Mouse (Mus musculus): ENCODE results near the gene Sspo. TPM values are rescaled to one million over a fixed set of nuclear protein-coding genes. Genes with fewer than 3 reads are reported as not detected.
A peak's percentile ranks its signal among the peaks of the same experiment; 100 is the strongest.

Sspo gene
- total RNA-seq, 4 experiments from 2014 or later, result 0.39 to 2.1 (median 1.2) TPM

- DNase-seq (ENCODE audit: low spot score in 2 of 2), result no peak
Observed at GRCm38 (mm10) chr6:48435706-48436349, 12.2 kb upstream of the Sspo start.

DNA sequence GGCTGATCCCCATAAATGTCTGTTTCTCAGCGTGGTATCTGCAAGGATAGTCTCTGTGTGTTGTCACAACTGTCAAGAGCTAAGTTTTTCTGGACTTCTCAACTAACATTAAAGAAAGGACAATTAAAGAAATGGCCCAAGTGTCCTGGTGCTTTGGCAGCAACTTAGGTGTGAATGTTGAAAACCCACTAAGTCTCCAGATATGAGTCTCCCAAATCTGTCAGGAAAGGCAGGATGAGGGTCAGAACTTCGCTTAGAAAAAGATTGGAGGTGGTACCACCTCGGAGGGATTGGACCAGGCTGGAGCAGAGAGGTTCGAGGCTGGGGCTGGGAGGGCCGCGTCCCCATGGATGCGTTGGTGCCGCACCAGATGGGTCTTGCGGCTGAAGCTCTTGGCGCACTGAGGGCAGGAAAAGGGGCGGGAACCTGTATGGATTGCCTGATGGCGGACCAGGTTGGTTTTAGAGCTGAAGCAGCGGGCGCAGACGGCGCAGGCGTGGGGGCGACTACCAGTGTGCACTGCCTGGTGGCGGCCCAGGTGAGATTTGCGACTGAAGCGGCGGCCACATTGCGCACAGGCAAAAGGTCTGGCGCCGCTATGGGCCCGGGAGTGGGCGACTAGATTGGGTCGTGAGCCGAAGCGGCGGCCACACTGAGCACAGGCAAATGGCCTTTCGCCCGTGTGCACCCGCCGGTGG, 10.2 kb upstream of the Sspo start:
- no peak for DNase-seq (ENCODE audit: low spot score in 2 of 2)

DNA sequence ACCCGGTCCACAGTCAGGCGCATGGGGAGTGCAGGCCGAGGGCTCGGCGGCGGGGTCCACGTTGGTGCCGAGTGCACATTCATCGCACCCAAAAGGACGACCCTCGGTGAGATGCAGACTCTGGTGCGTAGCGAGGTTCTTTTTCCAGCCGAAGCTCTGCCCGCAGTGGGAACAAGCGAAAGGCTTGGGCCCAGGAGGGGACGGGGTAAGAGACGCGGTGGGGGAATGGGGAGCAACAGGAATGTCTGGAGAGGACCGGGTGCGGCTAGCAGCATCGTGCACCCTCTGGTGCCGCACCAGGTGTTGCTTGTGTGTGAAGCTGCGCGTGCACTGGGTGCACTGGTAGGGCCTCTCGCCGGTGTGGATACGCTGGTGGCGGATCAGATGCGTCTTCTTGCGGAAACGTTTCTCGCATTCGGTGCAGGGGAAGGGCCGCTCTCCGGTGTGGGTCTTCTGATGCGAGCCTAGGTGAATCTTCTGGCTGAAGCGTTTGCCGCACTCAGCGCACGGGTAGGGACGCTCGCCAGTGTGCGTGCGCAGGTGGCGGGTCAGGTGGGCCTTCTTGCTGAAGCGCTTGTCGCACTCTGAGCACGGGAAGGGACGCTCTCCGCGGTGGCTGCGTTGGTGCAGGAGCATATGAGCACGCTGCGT, 9.4 kb upstream of the Sspo start:
- DNase-seq (ENCODE audit: low spot score in 2 of 2), result no peak

GRCm38 (mm10) chr6:48439654-48440053, 8.4 kb upstream of the Sspo start:
- no peak for DNase-seq (ENCODE audit: low spot score in 2 of 2)

DNA sequence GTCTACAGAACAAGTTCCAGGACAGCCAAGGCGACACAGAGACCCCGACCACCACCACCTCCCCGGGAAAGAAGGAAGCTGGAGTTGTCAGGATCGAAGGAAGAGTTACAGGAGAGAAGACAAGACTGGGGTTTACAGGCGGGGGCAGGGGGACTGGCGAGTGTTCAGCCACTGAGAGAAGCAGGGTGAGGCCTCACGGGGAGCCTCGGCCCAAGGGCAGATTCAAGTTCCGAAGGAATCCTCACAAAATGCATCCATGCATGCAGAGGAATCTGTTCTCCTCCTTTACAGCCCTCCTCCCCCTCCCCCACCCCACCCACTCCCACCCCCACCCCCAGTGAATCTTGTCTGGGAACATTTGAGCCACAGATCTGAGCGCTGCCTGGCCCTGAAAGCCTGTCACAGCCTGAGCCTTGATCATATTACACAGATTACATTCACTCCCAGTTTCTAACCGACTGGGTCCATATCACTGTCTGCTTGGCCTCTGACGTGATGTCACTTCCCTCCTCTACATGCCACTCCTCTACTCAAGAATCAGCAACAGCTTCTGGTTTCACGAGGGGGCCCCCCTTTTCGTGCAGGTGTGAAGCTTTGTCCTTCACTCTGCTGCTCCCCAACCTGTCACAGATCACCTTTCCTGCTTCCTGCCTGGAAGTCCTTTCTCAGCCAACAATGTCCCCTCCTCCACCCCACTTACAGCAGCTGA, 7.6 kb upstream of the Sspo start:
- DNase-seq (ENCODE audit: low spot score in 2 of 2), result no peak

GRCm38 (mm10) chr6:48443592-48444309, 4.3 kb upstream of the Sspo start:
- DNase-seq (ENCODE audit: low spot score in 2 of 2), result peak; percentile 85 to 91

DNA sequence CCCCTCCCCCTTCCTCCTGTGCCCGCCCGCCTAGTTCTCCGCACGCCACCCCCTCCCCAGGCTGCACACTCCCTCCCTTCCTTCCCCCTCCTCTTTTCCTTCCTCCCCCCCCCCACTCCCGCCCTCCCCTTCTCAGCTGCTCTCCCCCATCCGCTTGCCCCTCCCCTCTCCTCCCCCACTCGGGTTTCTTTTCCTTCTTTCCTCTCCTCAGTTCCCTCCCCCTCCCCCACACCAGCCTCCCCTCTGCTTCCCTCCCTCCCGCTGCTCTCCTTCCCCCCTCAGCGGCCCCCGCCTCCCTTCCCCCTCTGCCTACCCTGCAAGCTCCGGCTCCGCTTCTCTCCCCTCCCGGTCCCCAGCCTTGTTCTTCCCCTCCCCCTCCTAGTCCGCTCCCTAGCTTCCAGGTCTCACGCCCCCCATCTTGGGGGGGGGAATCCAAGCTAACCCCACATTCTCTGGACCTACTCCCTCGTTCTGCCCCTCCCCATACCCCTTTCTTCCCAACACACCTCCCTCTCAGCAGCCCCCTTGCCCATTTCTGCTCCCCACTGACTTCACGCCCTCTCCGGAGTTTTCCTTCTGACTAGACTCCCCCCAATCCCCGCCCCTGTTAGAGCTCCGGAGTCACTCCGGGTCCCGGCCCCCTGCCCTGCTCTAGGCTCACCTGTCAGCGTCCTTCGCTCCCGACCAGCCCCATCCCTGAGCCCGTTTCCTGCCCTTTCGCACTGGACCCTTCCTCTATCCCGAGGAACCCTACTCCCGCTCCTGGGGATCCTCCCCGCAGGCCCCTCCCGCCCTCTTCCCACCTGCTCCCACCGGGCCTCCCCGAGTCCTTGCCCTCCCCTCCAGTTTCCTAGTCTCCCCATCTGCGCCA, 3.5 kb upstream of the Sspo start:
- DNase-seq (ENCODE audit: low spot score in 2 of 2), result peak in 1 of 2 experiments; percentile 62

DNA sequence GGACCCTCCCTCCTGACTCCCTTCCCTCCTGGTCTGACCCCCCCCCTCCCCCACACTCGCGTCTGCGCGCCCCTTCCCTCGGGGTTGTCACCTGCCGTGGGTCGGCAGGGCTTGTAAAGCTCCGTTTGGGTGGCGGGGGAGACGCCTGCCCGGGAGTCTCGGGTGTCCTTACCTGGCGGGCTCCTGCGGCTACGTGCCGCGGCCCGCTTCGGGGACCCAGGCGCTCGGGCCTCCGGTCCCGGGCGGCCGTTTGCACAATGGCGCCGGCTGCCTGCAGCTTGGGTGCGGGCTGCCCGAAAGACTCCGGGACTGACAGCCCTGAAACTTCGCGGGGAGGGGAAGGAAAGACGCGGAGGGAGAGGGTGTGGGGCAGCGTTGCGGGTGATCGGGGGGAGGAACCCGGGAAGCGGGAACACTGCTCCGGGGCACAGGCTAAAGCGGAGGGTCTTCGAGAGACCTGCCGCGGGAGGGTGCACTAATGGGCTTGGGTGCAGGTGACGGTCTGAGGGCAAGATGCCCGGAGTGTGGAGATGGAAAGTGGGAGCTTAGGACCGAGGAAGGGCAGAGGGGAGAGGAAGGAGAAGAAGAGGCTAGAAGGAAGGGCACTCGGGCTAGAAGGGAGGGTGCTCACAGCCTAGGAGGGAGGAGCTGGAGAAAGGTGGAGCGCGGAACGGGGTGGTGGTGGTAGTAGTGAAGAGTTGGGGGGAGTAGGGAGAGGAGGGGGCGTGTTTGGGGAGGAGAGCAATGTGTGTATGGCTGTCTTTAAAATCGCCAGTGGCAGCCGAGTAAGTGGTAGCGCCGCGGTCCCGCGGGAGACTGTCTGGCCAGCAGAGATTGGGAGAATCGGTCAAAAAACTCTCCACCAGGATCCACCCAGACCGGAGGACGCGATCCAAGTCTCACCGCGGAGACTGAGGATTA, 2.6 kb upstream of the Sspo start, which contains the start of gene Zfp467:
Zfp467 (minus strand) TSS at position 645 of the 921 bp plus-strand sequence.
- DNase-seq (ENCODE audit: low spot score in 2 of 2), result peak; percentile 29 to 35

DNA sequence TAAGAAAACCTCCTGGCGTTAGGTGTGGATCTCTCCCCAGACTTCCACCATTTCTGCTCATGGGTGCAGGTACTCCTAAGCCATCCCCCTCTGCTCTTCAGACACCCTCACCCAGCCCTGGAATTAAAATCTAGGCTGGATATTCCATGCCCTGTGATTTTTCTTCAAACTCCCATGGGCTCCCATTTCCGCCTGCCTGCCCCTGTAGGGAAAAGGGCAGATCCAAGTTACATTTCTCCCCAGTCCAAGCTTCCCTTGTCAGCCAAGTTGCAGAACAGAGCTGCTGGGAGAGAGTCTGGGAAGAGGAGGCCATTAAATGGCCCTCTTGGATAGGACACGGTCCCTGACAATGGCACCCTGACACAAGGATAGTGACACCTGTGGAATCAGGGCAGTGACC, 1.8 kb upstream of the Sspo start:
- no peak for DNase-seq (ENCODE audit: low spot score in 2 of 2)

DNA sequence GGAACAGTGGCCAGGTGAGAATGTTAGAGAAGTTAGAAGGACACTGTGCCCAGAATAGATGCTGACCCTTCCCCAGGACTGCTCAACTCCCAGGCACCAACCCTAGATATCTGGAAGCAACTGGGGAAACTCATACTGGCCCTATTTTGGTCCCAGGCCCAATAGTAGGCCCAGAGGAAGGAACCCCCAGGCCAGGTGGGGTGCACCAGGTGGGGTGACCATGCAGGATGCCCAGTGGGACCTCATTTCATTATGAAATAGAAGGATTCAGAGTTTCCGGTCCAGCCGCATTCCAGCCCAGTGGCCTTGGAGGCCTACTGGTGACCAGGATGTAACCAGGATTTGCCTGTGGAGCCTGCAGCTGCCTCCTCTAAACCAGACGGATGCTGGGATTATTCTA, 1.1 kb upstream of the Sspo start:
- DNase-seq (ENCODE audit: low spot score in 2 of 2), result no peak

DNA sequence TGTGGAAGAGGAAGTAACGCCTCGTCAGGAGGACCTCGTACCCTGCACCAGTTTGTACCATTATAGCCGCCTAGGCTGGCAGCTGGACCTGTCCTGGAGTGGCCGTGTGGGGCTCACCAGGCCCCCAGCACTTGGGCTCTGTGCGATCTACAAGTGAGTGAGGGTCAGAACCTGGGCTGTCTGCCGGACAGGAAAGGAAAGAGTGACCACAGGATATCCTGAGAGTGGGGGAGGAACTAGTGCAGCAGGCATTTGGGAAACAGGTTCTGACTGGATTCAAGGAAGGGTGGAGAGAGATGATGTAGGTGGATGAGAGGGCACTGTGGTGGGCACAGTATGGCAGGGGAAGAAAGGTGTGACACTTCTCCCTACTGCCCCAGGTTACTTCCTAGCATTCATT, 498 bp downstream of the Sspo start:
- DNase-seq (ENCODE audit: low spot score in 2 of 2), result no peak

GRCm38 (mm10) chr6:48452151-48452550, 4.1 kb downstream of the Sspo start:
- DNase-seq (ENCODE audit: low spot score in 2 of 2), result no peak

DNA sequence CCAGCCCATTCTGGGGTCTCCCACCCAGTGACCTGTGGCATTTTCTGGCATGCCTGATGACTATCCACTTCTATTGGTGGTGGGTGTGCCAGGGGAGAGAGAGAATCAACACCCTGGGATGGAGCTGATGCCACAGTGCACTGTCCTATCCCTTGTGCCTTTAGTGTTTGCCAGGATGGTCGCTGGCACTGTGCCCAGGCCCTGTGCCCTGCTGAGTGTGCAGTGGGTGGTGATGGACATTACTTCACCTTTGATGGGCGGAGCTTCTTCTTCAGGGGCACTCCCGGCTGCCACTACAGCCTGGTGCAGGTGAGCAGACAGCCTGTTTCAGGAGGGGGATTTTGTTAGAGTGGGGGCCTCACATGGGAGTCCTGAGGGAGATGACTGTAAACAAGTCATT, 4.7 kb downstream of the Sspo start:
- DNase-seq (ENCODE audit: low spot score in 2 of 2), result no peak

DNA sequence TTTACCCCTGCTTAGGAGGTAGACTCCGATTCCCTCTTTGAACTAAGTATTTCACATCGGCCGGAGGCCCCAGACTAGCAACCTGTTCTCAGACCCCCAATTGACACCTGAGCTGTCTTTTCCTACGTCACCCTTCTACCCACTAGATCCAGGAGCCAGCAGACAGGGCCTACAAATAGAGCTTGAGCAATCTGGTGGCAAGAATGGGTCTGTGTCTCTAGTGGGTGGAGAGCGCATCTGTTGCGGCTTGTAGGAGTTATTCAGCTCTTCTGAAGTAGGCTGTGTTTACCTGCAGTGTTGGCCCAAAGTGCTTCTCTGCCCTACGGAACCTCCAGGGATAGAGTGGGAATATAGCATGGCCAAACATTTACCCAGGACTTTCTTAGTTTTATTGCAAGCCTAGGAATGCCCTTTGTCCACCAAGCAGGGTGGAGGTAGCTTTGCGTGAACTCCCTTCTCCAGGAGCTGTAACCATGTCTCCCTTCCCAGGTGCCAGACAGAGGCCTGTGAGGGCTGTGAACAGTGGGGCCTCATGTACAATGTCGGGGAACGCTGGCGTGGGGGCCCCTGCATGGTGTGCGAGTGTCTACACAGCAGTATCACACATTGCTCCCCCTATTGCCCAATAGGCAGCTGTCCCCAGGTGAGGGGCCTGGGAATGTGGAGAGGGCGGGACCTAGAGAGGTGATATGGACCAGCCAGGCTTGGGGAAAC, 17.1 kb downstream of the Sspo start:
- peak; percentile 37 to 51 for DNase-seq (ENCODE audit: low spot score in 2 of 2)

DNA sequence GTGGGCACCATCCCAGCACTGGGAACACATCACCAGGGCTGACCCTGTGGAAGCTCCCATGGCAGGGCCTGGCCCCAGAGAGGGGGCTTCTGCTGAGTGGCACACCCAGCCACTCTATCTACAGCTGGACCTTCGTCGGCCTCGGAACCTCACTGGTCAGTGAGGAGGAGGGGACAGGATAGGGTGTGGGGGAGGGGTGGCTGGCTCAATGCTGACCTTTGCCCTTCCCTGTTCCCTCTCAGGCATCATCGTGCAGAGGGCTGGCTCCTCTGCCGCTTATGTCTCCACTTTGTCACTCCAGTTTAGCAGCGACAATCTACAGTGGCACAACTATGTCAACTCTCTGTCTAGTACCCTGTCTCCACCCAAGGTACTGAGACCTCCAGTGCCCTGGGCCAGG, 18.7 kb downstream of the Sspo start:
- no peak for DNase-seq (ENCODE audit: low spot score in 2 of 2)

DNA sequence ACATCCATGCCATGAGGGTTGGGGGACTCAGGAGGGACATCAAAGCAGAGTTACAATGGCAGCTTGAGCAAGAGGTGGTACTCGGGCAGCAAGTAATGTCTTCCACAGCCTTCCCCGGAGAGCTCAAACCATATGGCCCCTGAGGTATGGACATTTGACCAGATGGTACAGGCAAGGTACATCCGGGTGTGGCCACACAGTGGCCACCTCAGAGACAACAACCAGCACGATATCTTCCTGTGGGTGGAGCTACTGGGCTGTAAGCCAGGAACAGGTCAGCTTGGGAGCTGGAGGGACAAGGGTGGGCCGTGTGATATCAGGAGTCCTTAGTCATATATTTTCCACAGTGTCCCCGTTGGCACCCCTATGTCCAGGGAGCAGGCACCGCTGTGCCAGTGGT, 19.5 kb downstream of the Sspo start:
- DNase-seq (ENCODE audit: low spot score in 2 of 2), result no peak

DNA sequence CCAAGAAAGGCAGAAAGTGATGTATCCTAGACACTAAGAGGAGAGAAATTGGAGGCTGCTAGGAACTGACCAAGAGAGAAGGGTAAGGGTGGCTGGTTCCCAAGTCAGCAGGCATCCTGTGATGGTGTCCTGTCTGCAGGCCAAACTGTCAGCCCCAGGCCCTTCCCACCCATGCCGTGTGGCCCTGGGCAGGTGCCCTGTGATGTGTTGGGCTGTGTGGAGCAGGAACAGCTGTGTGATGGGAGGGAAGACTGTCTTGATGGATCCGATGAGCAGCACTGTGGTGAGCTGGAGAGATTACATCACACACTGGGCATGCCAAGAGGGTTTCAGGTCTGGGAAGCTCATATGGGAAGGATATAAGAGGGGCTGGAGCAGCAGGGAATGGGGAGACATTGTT, 22.7 kb downstream of the Sspo start:
- DNase-seq (ENCODE audit: low spot score in 2 of 2), result no peak

- no peak for DNase-seq (ENCODE audit: low spot score in 2 of 2)
Observed at GRCm38 (mm10) chr6:48478446-48478845, 30.4 kb downstream of the Sspo start.

GRCm38 (mm10) chr6:48482501-48482900, 34.5 kb downstream of the Sspo start:
- no peak for DNase-seq (ENCODE audit: low spot score in 2 of 2)

Measured in layer of hippocampus, adult 8-10 months (tissue).